In the genomic region with DNA sequence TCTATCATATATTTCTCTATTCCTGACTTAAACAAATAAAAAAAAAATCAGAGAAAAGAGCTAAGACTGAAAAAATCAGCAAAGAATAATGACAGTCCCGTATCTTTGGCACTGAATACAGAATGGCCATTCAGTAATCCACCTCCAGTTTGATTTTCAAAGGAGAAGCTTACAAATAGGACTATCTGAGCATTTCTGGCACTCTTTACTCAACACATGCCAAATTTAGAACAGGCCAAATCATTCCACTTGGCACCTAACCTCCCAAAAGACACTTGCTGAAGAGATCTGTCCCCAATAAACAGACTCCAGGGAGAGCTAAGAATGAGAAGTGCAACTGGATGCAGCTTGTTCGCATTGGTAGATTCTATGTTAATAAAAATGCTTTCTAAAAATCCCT, we compare ENCODE assay signal across 12 mouse cellular contexts. TPM values are rescaled to one million over a fixed set of nuclear protein-coding genes. Genes with fewer than 3 reads are reported as not detected.
DNase-seq lines count a peak whose midpoint lies in the region.
"Had no signal": no experiment of that assay in that cellular context is flagged by ENCODE, and none has a peak within 500 bp of the region (broad histone marks: within the 10 kb centered on the region; RNA-seq: fewer than 3 reads in every experiment).

No protein-coding gene starts in this region.

- peak; percentile 20 for DNase-seq in layer of hippocampus, adult 9-10 months (ENCODE audit: low spot score)
- no peak for DNase-seq in layer of hippocampus, postnatal 25 days (ENCODE audit: extremely low spot score in 1 of 2, low spot score in 1 of 2)
- peak; percentile 59 to 70 for DNase-seq in cerebellum, adult 18-20 months
- DNase-seq in cerebellum, postnatal 36 days = peak; percentile 24 to 61
- peak; percentile 36 to 46 for DNase-seq in heart, postnatal 10 days
- no peak for DNase-seq in embryo, embryonic 9.5 days (ENCODE audit: extremely low spot score)
- DNase-seq in lung, postnatal 25 days (ENCODE audit: low spot score) = no peak
- DNase-seq: adrenal gland, postnatal 10 days; kidney, postnatal 10 days; layer of hippocampus, postnatal 36 days; lung, adult 18-20 months; right cerebral cortex, postnatal 4 days had no signal

- intact Hi-C loops in heart, postnatal 10 days (cut with DNase I) = no loop called here

RNA-seq across cellular contexts. Expression of gene Ankmy2, which starts 6.6 kb away (rescaled TPM):
- 10 to 100 TPM; 54.8 to 55.7 TPM for total RNA-seq in layer of hippocampus, postnatal 25 days (2021)
- total RNA-seq in heart, postnatal 10 days (2021) = 10 to 100 TPM; 19.7 to 23.8 TPM

RNA-seq across cellular contexts. Expression of gene Bzw2, which starts 7.6 kb away (rescaled TPM):
- 10 to 100 TPM; 60.1 to 75.7 TPM for total RNA-seq in layer of hippocampus, postnatal 25 days (2021)
- total RNA-seq in heart, postnatal 10 days (2021) = 100 to 1,000 TPM; 137 to 153 TPM

Comparison
In these comparisons a context has a peak if more than half of its experiments do, and no peak if none do; other contexts are left out.
1. DNase-seq: peak in layer of hippocampus, adult 9-10 months (single experiment), cerebellum, adult 18-20 months (2 of 2), cerebellum, postnatal 36 days (2 of 2) and heart, postnatal 10 days (2 of 2); none in layer of hippocampus, postnatal 25 days (0 of 2), embryo, embryonic 9.5 days (single experiment) and lung, postnatal 25 days (single experiment).